Mouse (Mus musculus) CD8-positive naive resting alpha-beta T cell, adult 2 months (primary cell): ENCODE measurements around the gene Nip7.
"Not testable (repeated sequence)": the region's sequence is repeated elsewhere in the genome, so short reads cannot be mapped to it uniquely, and the experiment has no call there.

Experiments used
- DNase-seq, 2 experiments: peaks; one replicate each; pipeline ENCODE4 v3.0.0; 2022; ENCODE audit warnings: low read depth in 2 of 2, low spot score in 2 of 2

The Nip7 gene

DNA sequence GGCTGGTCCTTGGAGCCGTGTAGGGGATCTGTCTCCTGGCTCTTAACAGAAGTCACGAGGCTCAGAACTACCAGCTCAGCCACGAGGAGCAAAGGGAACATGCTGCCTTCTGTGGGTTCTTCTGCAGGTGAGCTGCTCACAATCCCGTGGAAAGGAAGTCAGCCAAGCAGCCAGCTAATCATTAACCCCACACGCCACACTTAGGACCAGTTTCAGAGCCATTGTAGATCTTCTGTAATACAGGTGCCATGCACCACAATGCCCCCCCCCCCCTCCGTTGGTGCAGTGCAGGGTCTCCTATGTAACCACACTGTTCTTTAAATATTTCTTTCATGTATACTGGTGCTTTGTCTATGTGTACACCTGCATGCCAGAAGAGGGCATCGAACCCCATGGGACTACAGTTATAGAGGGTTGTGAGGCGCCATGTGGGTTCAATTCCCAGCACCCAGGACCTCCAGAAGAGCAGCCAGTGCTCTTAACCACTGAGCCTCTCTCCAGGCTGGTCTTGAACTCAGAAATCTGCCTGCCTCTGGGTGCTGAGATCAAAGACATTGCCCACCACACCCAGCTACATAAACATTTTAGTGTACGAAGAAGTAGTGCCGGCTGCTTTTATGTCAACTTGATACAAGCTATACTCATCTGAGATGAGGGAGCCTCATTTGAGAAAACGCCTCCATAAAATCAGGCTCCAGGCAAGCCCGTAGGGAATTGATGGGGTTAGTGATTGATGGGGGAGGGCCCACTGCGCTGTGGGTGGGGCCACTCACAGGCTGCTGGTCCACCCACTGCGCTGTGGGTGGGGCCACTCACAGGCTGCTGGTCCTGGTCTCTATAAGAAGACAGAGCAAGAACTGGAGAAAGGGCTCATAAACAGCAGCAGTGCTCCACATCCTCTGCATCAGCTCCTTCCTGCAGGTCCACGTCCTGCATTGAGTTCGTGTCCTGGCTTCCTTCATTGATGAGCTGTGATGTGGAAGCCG lies 9.1 kb downstream of the Nip7 start, which contains the start of gene Tmed6:
Gene Tmed6 (minus strand): TSS at position 134 of the 986 bp plus-strand sequence.
- no peak for DNase-seq

DNA sequence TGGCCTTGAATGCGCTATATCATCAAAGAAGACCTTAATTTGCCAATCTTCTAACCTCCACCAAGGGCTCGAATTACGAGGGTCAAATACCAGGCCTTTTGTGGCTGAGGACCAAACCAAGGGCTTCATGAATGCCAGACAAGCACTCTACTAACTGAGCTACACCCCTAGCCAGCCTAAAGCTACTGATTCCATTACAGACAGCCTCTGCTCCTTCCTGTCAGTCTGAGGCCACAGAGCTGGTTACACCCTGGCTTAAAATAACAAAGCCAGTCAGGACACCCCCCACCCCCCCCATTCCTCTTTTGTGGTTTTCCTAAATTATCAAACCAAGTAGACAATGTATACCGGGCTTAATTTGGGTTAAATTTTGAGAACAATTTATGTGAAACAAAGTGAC lies 17.0 kb downstream of the Nip7 start:
- DNase-seq, result no peak

DNA sequence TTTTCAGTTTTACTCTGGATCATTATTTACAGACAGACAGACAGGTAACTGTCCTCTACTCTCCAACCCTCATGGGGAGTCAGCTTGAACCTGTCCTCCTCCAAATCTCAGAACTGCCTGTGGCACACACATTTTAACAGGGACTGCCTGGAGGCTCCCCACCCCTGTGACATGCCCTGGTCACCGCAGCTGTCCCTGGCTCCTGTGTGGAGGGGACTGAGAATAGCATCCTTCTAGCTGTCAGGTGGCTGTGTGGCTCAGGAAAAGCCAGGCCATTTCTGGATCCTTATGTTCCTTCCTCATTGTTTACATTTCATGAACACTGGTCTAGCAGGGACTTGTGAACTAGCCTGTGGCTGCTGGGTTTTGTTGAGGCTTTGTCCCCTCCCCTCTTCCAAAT lies 17.5 kb downstream of the Nip7 start:
- DNase-seq, result no peak

DNA sequence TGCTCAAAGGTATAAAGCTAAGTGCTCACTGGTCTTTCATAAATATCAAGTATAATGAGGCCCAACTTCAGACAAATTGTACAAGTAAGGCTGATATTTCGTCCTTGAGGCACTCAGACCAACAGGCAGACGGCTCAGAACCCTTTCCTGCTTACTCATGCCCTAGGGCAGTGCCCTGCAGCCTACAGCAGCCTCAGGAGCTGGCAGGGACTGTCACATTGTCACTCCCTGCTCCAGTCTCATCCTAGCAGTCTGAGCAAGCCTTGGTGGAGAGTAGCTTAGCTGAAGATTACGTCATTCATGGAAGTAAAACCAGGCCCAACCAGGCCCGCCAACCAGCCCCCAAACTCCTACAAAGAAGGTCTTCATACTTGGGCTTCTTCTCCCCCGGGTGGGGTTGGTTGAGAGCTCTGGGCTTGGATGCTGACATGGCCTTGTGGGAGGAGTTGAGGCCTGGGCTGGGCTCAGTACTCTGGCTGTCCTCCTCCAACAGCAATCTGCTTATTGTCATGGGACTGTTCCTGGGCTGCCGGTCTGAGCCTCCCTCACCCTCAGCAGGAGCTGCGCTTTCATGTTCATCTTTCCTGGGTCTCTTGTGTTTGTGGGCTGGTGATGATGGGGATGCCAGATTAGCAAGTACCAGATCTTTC lies 19.7 kb downstream of the Nip7 start:
- no peak for DNase-seq

GRCm38 (mm10) chr8:107085358-107085757 lies 28.7 kb downstream of the Nip7 start:
- peak in 1 of 2 experiments; percentile 12 for DNase-seq

GRCm38 (mm10) chr8:107086018-107086417 lies 29.3 kb downstream of the Nip7 start:
- no peak for DNase-seq

- no peak for DNase-seq
These were observed 31.9 kb downstream of the Nip7 start for GRCm38 (mm10) chr8:107088526-107089063.

- DNase-seq, result no peak
These were observed 33.9 kb downstream of the Nip7 start for GRCm38 (mm10) chr8:107090531-107090930.

DNA sequence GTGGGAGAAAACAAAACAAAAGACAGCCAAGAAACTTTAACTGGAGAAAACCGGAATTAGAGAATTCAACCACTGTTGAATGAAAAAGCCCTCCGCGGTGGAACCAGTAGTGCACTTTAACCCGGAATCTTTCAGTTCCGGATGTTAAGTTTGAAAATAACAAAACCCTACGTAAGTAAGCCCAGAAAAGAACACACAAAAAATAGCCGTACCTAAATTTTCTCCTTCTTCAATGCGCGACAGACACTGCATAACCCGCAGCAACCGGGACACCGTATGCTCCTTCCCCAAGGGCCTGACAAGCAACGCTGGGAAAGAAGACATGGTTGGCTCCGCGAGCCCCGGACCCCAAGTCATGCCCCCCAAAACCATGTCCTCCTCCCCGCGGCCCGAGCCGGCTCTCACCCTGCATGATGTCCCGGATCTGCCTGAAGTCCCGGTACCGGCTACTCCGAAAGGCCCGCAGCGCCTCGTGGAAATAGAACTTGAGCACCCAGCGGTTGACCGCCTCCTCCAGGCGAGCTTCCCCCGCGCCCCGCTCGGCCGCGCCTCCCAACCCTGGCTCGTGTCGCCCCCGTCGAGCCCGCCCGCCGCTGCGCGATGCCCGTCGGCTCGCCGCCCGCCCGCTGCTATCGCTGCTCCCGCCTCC lies 39.2 kb downstream of the Nip7 start:
- peak; percentile 46 to 57 for DNase-seq

DNA sequence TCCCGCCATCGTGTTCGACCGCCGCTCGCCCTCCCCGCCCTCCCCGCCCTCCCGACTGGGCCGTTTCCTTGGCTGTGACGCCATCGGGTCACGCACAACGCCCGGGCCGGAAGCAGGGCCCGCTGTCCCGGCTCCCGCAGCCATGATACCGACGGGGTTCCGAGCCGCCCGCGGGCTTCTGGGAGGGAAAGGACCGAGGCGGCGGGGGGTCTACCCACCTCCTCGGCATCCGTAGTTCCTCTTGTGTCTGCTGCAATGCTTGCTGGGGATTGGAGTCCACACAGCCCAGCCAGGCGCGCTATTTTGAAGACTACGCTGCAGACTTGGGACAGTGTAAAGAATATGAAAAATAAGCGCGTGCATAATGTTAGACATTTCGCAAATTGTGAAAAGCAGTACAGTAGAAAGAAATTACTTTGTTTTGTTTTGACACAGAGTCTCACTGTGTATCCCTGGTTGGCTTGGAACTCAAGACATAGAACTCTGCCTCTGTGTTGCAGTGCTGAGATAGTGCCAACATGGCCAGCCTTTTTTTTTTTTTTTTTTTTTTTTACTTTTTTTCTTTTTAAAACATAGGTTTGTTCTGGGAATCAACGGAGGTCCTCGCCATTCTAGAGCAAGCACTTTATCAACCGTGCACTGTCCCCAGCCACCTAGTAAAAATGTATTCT lies 39.8 kb downstream of the Nip7 start, which contains the start of gene Terf2:
Gene Terf2 (minus strand): TSS at position 182 of the 671 bp plus-strand sequence.
- DNase-seq, result peak; percentile 90 to 92

DNA sequence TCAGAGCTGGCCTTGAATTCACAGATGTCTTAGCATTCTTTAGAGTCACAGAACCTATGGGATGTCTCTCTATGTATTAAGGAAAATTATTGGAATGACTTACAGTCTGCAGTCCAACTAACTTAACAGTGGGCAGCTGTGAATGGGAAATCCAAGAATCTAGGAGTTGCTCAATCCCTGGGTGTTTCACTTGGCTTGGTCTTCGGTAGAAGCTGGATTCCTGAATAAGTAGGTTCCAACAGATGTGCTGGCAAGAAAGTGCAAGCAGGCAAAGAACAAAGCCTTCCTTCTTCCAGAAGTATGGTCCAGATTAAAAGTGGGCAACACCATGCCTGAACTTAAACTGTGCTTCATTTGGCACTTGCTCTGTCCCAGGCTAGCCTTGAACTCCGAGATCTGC lies 44.0 kb downstream of the Nip7 start:
- no peak for DNase-seq

GRCm38 (mm10) chr8:107104547-107104946 lies 47.9 kb downstream of the Nip7 start:
- DNase-seq, result peak; percentile 59 to 62

- not testable (repeated sequence) for DNase-seq
These were observed 51.4 kb downstream of the Nip7 start for GRCm38 (mm10) chr8:107108089-107108488.

- no peak for DNase-seq
These were observed 52.5 kb downstream of the Nip7 start for GRCm38 (mm10) chr8:107108978-107109720.

- no peak for DNase-seq
These were observed 53.2 kb downstream of the Nip7 start for GRCm38 (mm10) chr8:107109816-107110435.
